Mouse (Mus musculus) lung, postnatal 25 days (tissue): ENCODE results near the gene Calhm6.

ENCODE experiments used
- DNase-seq: peaks from one replicate; pipeline ENCODE4 v3.0.0; 2022; ENCODE audit warnings: low spot score

The Calhm6 gene

GRCm38 (mm10) chr10:34096418-34096883, 31.3 kb downstream of the Calhm6 start, which contains the start of gene Calhm5:
Gene Calhm5, minus strand, starts transcription at chr10:34096519.
- peak; percentile 81 for DNase-seq

- DNase-seq, result no peak
Measured at GRCm38 (mm10) chr10:34095964-34096363, 31.8 kb downstream of the Calhm6 start.

- DNase-seq, result no peak
Measured at GRCm38 (mm10) chr10:34095147-34095546, 32.6 kb downstream of the Calhm6 start.

- DNase-seq, result no peak
Measured at GRCm38 (mm10) chr10:34091888-34092287, 35.9 kb downstream of the Calhm6 start.

GRCm38 (mm10) chr10:34090481-34090880, 37.3 kb downstream of the Calhm6 start:
- no peak for DNase-seq

- no peak for DNase-seq
Measured at GRCm38 (mm10) chr10:34089517-34089916, 38.3 kb downstream of the Calhm6 start.

GRCm38 (mm10) chr10:34088515-34088914, 39.3 kb downstream of the Calhm6 start:
- DNase-seq, result no peak

- no peak for DNase-seq
Measured at GRCm38 (mm10) chr10:34086514-34086913, 41.3 kb downstream of the Calhm6 start.
